Mouse (Mus musculus): ENCODE data around the gene Ccdc47.

GRCm38 (mm10) chr11:106154770-106155169 lies 61.4 kb downstream of the Ccdc47 start:
- TF ChIP-seq CTCF (IDR thresholded peaks at IDR 0.05; ENCODE audit: insufficient read depth, low read length) (no peak), POLR2A (IDR thresholded peaks at IDR 0.05; ENCODE audit: borderline replicate concordance, extremely low read depth, low read depth, low read length) (no peak)
